Mouse (Mus musculus): ENCODE data around the gene Hoxa4.

The Hoxa4 gene

GRCm38 (mm10) chr6:52190906-52191810 is at the start of gene Hoxa4:
Gene Hoxa4 (minus strand): TSS chr6:52191753.
- no peak for DNase-seq

- DNase-seq, result no peak
Observed at GRCm38 (mm10) chr6:52241001-52241621, 49.6 kb upstream of the Hoxa4 start.

GRCm38 (mm10) chr6:52240389-52241000 is 48.9 kb upstream of the Hoxa4 start, which contains the start of gene Hoxa10:
Gene Hoxa10 (minus strand): TSS chr6:52240854.
- no peak for DNase-seq

GRCm38 (mm10) chr6:52239625-52240388 is 48.3 kb upstream of the Hoxa4 start:
- DNase-seq, result no peak

GRCm38 (mm10) chr6:52238976-52239375 is 47.4 kb upstream of the Hoxa4 start:
- no peak for DNase-seq

GRCm38 (mm10) chr6:52238155-52238545 is 46.6 kb upstream of the Hoxa4 start:
- no peak for DNase-seq

GRCm38 (mm10) chr6:52237346-52238154 is 46.0 kb upstream of the Hoxa4 start:
- DNase-seq, result no peak

- DNase-seq, result no peak
Observed at GRCm38 (mm10) chr6:52236806-52237205, 45.3 kb upstream of the Hoxa4 start.

- no peak for DNase-seq
Observed at GRCm38 (mm10) chr6:52235866-52236265, 44.3 kb upstream of the Hoxa4 start.

GRCm38 (mm10) chr6:52235267-52235666 is 43.7 kb upstream of the Hoxa4 start:
- DNase-seq, result no peak

- no peak for DNase-seq
Observed at GRCm38 (mm10) chr6:52234428-52235140, 43.0 kb upstream of the Hoxa4 start.

- no peak for DNase-seq
Observed at GRCm38 (mm10) chr6:52233546-52234427, 42.2 kb upstream of the Hoxa4 start.

GRCm38 (mm10) chr6:52232984-52233545 is 41.5 kb upstream of the Hoxa4 start:
- no peak for DNase-seq

GRCm38 (mm10) chr6:52232568-52232965 is 41.0 kb upstream of the Hoxa4 start:
- DNase-seq, result no peak

- DNase-seq, result no peak
Observed at GRCm38 (mm10) chr6:52231885-52232567, 40.5 kb upstream of the Hoxa4 start.

- DNase-seq, result no peak
Observed at GRCm38 (mm10) chr6:52230516-52231165, 39.1 kb upstream of the Hoxa4 start, which contains the start of gene Hoxa9. Gene Hoxa9 (minus strand): TSS chr6:52231089.

- DNase-seq, result no peak
Observed at GRCm38 (mm10) chr6:52229558-52230416, 38.2 kb upstream of the Hoxa4 start.

All from cerebellum, adult 11 months (tissue).